Mouse (Mus musculus): ENCODE measurements around the gene Olfr263. TPM values are rescaled to one million over a fixed set of nuclear protein-coding genes. Genes with fewer than 3 reads are reported as not detected.

Olfr263 gene
- polyA plus RNA-seq, 1 experiment: not detected

DNA sequence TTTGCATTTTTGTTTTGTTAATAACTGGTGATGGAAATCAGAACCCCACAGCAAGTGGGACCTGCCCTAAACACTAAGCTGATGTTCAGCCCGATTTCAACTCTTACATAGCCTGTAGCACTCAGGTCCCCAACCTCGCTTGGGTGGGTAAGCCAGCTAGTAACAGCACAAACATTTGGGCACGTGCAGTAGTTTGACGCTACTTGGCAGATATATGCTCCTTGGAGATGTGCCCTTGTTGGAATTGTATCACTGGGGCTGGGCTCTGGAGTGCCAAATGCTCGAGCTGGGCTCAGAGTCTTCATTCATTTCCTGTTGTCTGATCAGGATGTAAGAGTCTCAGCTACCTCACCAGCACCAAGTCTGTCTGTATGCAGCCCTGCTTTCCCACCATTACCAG, 33.2 kb downstream of the Olfr263 start:
- DNase-seq: no peak
- H3K27me3 ChIP-seq (replicated peaks; ENCODE audit: control insufficient read depth, insufficient read depth, low read length): no peaks in the 10 kb centered on the region
- H3K36me3 ChIP-seq (ENCODE audit: control insufficient read depth, insufficient read depth, low read length): no peaks in the 10 kb centered on the region
- 71% methylated on average over 5 of the region's 5 CpGs for WGBS
- H3K27ac ChIP-seq (ENCODE audit: insufficient read depth, low read depth, low read length): no peak overlapping the region
- H3K4me1 ChIP-seq (ENCODE audit: control insufficient read depth, insufficient read depth, low read length): no peaks in the 10 kb centered on the region
- H3K4me3 ChIP-seq (ENCODE audit: insufficient read depth, low read depth, low read length): no peak overlapping the region
- TF ChIP-seq POLR2A (IDR thresholded peaks at IDR 0.05; ENCODE audit: low read depth, low read length) (no peak), CTCF (conservative IDR thresholded peaks at IDR 0.05; ENCODE audit: insufficient read depth, insufficient read length, low read depth, low read length) (no peak)

DNA sequence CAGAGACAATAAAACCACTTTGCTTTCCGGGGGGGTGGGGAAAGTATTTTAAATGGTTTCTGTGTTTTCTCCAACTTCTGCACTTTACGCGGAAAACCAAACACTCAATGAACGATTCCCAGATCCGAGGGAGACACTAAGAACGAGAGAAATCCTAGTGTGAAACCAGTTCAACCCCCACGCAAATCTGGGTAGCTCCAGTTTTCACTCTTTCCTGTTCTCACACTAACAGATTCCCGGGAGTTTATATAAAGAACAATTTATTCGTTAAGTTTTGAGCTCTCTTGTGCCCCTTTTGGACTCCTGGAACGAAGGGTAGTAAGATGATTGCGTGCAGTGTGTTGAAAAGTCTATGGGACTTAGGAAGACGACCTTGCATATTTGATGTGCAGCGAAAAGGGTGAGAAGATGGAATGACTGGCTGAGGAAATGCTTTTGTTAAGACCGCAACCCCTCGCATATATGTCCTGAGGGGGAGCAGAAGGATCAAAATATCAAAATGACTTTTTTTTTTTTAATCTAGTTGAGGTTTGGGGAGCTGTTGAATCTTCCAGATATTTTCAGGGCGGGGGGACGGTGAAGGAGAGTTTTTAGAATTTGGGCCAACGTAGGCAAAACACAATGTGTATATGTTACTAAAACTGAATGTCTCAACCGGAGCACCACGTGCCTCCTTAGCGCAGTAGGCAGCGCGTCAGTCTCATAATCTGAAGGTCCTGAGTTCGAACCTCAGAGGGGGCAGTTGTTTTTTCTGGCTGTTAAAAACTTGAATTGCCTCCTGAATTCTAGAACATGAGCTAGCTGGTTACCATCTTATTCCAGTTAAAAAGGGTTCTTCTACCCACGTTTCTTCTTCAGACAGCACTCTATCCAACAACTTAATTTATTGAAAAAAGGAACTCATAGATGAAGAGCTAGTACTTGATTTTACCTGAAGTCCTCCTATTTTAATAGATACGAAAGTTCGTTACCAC, 37.8 kb downstream of the Olfr263 start:
- 7% methylated on average over 27 of the region's 27 CpGs for WGBS
- Histone ChIP-seq H3K4me1 (ENCODE audit: control insufficient read depth, insufficient read depth, low read length) (no peaks in the 10 kb centered on the region), H3K27me3 (replicated peaks; ENCODE audit: control insufficient read depth, insufficient read depth, low read length) (no peaks in the 10 kb centered on the region), H3K27ac (ENCODE audit: insufficient read depth, low read depth, low read length) (0 out of 2 replicates have a peak overlapping the region, but pooled peaks have one; percentile 16), H3K4me3 (ENCODE audit: insufficient read depth, low read depth, low read length) (peak overlapping the region; percentile 52), H3K36me3 (ENCODE audit: control insufficient read depth, insufficient read depth, low read length) (no peaks in the 10 kb centered on the region)
- DNase-seq: peak; percentile 88
- TF ChIP-seq POLR2A (IDR thresholded peaks at IDR 0.05; ENCODE audit: low read depth, low read length) (no peak), CTCF (conservative IDR thresholded peaks at IDR 0.05; ENCODE audit: insufficient read depth, insufficient read length, low read depth, low read length) (no peak)

DNA sequence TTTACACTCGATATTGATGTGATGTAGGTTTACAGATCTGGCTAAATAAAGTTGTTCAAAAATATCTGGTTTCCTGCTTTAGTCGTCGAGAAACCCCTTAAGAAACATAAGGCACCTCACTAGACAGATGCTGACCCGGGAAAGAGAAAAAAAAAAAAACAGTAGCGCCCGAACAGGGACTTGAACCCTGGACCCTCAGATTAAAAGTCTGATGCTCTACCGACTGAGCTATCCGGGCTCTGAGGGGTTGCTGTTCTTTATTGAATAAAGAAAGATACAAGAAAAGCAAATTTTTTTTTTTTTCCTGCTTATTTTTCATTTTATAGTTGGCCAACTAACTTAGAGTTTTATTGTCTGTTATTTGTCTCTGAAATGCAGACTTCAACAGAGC, 38.5 kb downstream of the Olfr263 start:
- H3K27me3 ChIP-seq (replicated peaks; ENCODE audit: control insufficient read depth, insufficient read depth, low read length): no peaks in the 10 kb centered on the region
- no peak overlapping the region; the same call in 1 of the 2 replicates for H3K4me3 ChIP-seq (ENCODE audit: insufficient read depth, low read depth, low read length)
- peaks cover 3% of the 10 kb centered on the region; the same call in 1 of the 2 replicates for H3K4me1 ChIP-seq (ENCODE audit: control insufficient read depth, insufficient read depth, low read length)
- peak; percentile 55 for DNase-seq
- H3K27ac ChIP-seq (ENCODE audit: insufficient read depth, low read depth, low read length): no peak overlapping the region
- H3K36me3 ChIP-seq (ENCODE audit: control insufficient read depth, insufficient read depth, low read length): no peaks in the 10 kb centered on the region
- under 1% methylated on average over 8 of the region's 8 CpGs for WGBS
- TF ChIP-seq CTCF (conservative IDR thresholded peaks at IDR 0.05; ENCODE audit: insufficient read depth, insufficient read length, low read depth, low read length) (no peak), POLR2A (IDR thresholded peaks at IDR 0.05; ENCODE audit: low read depth, low read length) (no peak)

DNA sequence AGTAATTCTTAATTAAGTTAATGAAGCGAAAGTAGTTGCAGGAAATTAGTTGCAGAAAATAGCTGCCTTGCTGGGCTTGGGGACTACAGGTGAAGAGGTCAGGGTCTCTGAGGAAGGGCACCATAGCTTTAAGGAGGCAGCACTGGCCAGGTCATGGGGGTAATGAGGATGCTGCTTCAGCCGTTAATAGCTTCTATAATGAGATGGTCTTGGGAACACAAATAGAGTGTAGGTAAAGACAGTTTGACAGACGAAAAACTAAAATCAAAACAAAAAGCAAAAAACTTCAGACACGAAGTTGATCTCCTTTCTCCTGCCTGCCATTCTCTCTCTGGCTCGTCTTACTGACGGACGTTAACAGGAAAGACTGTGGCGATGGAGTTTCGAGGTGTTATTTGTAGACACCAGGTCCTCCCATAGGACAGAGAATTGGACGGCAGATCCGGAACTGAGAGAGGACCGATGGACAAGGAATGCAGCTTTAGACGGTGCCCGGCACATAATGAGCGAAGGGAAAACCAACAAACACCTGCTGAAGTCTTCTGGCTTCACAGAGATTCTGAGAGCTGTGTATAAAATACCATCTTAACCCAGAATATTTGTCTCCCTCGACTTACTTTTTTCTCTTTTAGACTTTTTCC, 39.1 kb downstream of the Olfr263 start:
- WGBS: under 1% methylated on average over 16 of the region's 16 CpGs
- Histone ChIP-seq H3K36me3 (ENCODE audit: control insufficient read depth, insufficient read depth, low read length) (no peaks in the 10 kb centered on the region), H3K27me3 (replicated peaks; ENCODE audit: control insufficient read depth, insufficient read depth, low read length) (no peaks in the 10 kb centered on the region), H3K4me3 (ENCODE audit: insufficient read depth, low read depth, low read length) (peak overlapping the region; percentile 75), H3K27ac (ENCODE audit: insufficient read depth, low read depth, low read length) (no peak overlapping the region), H3K4me1 (ENCODE audit: control insufficient read depth, insufficient read depth, low read length) (peaks cover 3% of the 10 kb centered on the region; the same call in 1 of the 2 replicates)
- DNase-seq: peak; percentile 65
- TF ChIP-seq POLR2A (IDR thresholded peaks at IDR 0.05; ENCODE audit: low read depth, low read length) (no peak), CTCF (conservative IDR thresholded peaks at IDR 0.05; ENCODE audit: insufficient read depth, insufficient read length, low read depth, low read length) (no peak)

DNA sequence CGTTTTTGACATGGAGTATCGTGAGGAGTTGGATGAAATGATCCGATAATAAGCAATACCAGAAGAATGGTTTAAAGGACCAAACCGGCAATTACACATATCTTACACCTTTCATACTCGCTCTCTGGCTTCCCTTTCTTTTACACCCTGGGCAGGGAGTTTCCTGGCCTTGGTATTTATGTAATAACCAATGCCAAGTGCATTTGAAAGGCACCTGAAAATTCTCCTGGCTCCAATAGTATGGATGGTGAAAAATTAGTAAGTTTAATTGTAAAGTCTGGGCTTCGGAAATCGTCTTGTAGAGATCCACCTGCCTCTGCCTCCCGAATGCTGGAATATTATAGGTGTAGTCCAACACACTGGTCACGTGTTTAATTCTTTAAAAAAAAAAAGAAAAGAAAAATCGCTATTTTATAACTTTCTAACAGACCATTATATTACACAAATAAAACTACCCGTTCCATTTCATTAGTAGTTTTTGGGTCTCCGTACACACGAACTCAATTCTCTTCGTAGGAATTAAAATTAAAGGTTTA, 39.8 kb downstream of the Olfr263 start:
- TF ChIP-seq CTCF (conservative IDR thresholded peaks at IDR 0.05; ENCODE audit: insufficient read depth, insufficient read length, low read depth, low read length) (no peak), POLR2A (IDR thresholded peaks at IDR 0.05; ENCODE audit: low read depth, low read length) (no peak)
- no peak overlapping the region for H3K27ac ChIP-seq (ENCODE audit: insufficient read depth, low read depth, low read length)
- peak overlapping the region; percentile 75 for H3K4me3 ChIP-seq (ENCODE audit: insufficient read depth, low read depth, low read length)

DNA sequence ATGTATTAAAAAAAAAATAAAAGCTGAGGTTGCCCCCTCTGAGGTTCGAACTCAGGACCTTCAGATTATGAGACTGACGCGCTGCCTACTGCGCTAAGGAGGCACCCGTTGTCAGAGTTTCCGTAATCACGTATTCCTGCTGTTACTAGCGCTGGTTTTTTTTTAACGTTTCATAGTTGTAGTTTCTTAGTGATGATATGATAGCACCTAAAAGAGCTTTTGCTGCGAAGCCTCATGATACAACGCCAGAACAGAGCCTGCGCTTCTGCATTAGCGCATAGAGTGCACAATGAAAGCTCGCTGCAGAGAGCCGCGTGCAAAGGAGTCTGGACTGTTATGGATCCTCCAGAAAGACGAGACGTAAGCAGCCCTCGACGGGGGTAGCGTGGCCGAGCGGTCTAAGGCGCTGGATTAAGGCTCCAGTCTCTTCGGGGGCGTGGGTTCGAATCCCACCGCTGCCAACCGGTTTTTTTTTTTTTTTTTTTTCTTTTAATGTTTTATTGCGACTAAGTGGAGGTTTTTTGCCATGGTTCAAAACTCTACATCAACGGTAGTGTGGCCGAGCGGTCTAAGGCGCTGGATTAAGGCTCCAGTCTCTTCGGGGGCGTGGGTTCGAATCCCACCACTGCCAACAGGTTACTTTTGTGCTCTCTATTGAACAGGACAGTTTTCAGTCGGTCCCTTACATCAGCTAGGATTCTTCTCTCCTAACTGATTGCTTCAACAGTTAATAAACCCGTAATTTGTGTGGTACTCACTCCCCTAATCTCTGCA, 40.4 kb downstream of the Olfr263 start:
- DNase-seq: peak; percentile 89
- no peak overlapping the region for H3K27ac ChIP-seq (ENCODE audit: insufficient read depth, low read depth, low read length)
- H3K4me3 ChIP-seq (ENCODE audit: insufficient read depth, low read depth, low read length): peak overlapping the region; percentile 64
- WGBS: 4% methylated on average over 39 of the region's 39 CpGs
- H3K4me1 ChIP-seq (ENCODE audit: control insufficient read depth, insufficient read depth, low read length): peaks cover 3% of the 10 kb centered on the region; the same call in 1 of the 2 replicates
- H3K27me3 ChIP-seq (replicated peaks; ENCODE audit: control insufficient read depth, insufficient read depth, low read length): no peaks in the 10 kb centered on the region
- H3K36me3 ChIP-seq (ENCODE audit: control insufficient read depth, insufficient read depth, low read length): no peaks in the 10 kb centered on the region
- TF ChIP-seq POLR2A (IDR thresholded peaks at IDR 0.05; ENCODE audit: low read depth, low read length) (no peak), CTCF (conservative IDR thresholded peaks at IDR 0.05; ENCODE audit: insufficient read depth, insufficient read length, low read depth, low read length) (no peak)

More for the DNA sequence above, 39.8 kb downstream of the Olfr263 start:
- WGBS: 4% methylated on average over 14 of the region's 14 CpGs
- DNase-seq: peak; percentile 30
- no peaks in the 10 kb centered on the region for H3K36me3 ChIP-seq (ENCODE audit: control insufficient read depth, insufficient read depth, low read length)
- H3K4me1 ChIP-seq (ENCODE audit: control insufficient read depth, insufficient read depth, low read length): peaks cover 3% of the 10 kb centered on the region; the same call in 1 of the 2 replicates
- H3K27me3 ChIP-seq (replicated peaks; ENCODE audit: control insufficient read depth, insufficient read depth, low read length): no peaks in the 10 kb centered on the region

Data from kidney, adult 2 months (tissue).